In the genomic region with DNA sequence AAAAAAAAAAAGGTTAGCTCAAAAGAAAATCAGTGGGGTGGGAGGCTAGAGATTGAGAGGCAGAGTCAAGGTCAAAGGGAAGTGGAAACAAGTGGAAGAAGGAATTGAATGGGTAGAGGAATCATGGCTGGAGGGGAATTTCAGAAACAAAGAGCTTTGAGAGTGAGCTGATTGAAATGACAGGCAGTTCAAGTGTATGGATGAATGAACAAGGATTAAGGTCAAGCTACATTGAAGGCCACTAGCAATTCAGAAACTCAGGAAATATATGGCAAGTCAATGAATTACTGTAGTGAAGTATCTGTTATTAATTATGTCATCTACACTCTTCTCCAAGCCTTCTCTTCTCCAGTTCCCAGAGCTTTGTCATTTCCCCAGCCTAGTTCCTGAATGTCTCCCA, we compare ENCODE assay signal across 20 mouse cellular contexts.
"Had no signal": no experiment of that assay in that cellular context is flagged by ENCODE, and none has a peak within 500 bp of the region (broad histone marks: within the 10 kb centered on the region; RNA-seq: fewer than 3 reads in every experiment).

No protein-coding gene starts in this region.

- H3K4me2 ChIP-seq: liver, embryonic 15.5 days; lung, embryonic 15.5 days; midbrain, embryonic 11.5 days; midbrain, embryonic 13.5 days; midbrain, embryonic 15.5 days; neural tube, embryonic 12.5 days had no signal

- DNase-seq: liver, postnatal 0 days; lung, adult 2 months; lung, postnatal 14 days; lung, postnatal 36 days; right cerebral cortex, adult 18-20 months; right cerebral cortex, postnatal 25 days; right cerebral cortex, postnatal 4 days; spleen, adult 18-20 months; thymus, adult 18-20 months; thymus, postnatal 25 days; thymus, postnatal 4 days had no signal

- H3K4me1 ChIP-seq: liver, embryonic 15.5 days; lung, embryonic 15.5 days; neural tube, embryonic 12.5 days had no signal

- H3K27ac ChIP-seq: liver, embryonic 15.5 days; lung, embryonic 15.5 days; macrophage; midbrain, embryonic 13.5 days; midbrain, embryonic 15.5 days; neural tube, embryonic 12.5 days had no signal

- H3K9ac ChIP-seq: liver, embryonic 15.5 days; liver, postnatal 0 days; lung, embryonic 15.5 days; midbrain, embryonic 13.5 days; midbrain, embryonic 15.5 days; neural tube, embryonic 12.5 days had no signal

- H3K9me3 ChIP-seq: liver, embryonic 15.5 days; lung, embryonic 15.5 days; megakaryocyte, embryonic 14.5 days; midbrain, embryonic 13.5 days; midbrain, embryonic 15.5 days; neural tube, embryonic 12.5 days had no signal

- ATAC-seq: liver, postnatal 0 days; lung, postnatal 0 days; midbrain, embryonic 13.5 days; midbrain, embryonic 15.5 days had no signal

- H3K36me3 ChIP-seq: liver, embryonic 15.5 days; lung, embryonic 15.5 days; midbrain, embryonic 13.5 days; midbrain, embryonic 15.5 days; neural tube, embryonic 12.5 days had no signal

- H3K27me3 ChIP-seq: liver, embryonic 15.5 days; lung, embryonic 15.5 days; megakaryocyte, embryonic 14.5 days; midbrain, embryonic 13.5 days; midbrain, embryonic 15.5 days; neural tube, embryonic 12.5 days had no signal

- H3K4me3 ChIP-seq: liver, embryonic 15.5 days; lung, embryonic 15.5 days; megakaryocyte, embryonic 14.5 days; midbrain, embryonic 13.5 days; midbrain, embryonic 15.5 days; neural tube, embryonic 12.5 days had no signal
